Mouse (Mus musculus) thymus, postnatal 10 days (tissue): Measurements from ENCODE around the gene Olfr943.

ENCODE experiments used
- DNase-seq, 2 experiments: peaks; one replicate each; pipeline ENCODE4 v3.0.0; 2021; ENCODE audit warnings: low spot score in 2 of 2

Gene Olfr943

GRCm38 (mm10) chr9:39166004-39166403 is at the start of gene Olfr943:
Gene Olfr943, plus strand, starts transcription at chr9:39166304.
- no peak for DNase-seq

GRCm38 (mm10) chr9:39127326-39127725 is 38.8 kb upstream of the Olfr943 start:
- DNase-seq: no peak

GRCm38 (mm10) chr9:39127831-39128230 is 38.3 kb upstream of the Olfr943 start, which contains the start of gene Olfr27:
Gene Olfr27, plus strand, starts transcription at chr9:39128131.
- DNase-seq: no peak

- no peak for DNase-seq
Measured at GRCm38 (mm10) chr9:39152401-39152800, 13.7 kb upstream of the Olfr943 start.

- no peak for DNase-seq
Measured at GRCm38 (mm10) chr9:39201620-39202019, 35.5 kb downstream of the Olfr943 start, which contains the start of gene Olfr944. Gene Olfr944, plus strand, starts transcription at chr9:39201920.
